Mouse (Mus musculus) lung, adult 2 months (tissue): ENCODE data around the gene Acot13.

Experiments
- CTCF ChIP-seq: fragments of 200-500 bp; IDR thresholded peaks from 2 replicates; pipeline ENCODE4 v1.5.1; 2011; ENCODE audit warnings: mild to moderate bottlenecking, low read length, control low read depth; ENCODE audit not compliant: insufficient read depth
- POLR2A ChIP-seq: fragments of 200-500 bp; IDR thresholded peaks from 2 replicates; pipeline ENCODE4 v1.6.1; 2011; ENCODE audit warnings: low read depth, mild to moderate bottlenecking, control low read depth, low read length, borderline replicate concordance; ENCODE audit errors: extremely low read depth

DNA sequence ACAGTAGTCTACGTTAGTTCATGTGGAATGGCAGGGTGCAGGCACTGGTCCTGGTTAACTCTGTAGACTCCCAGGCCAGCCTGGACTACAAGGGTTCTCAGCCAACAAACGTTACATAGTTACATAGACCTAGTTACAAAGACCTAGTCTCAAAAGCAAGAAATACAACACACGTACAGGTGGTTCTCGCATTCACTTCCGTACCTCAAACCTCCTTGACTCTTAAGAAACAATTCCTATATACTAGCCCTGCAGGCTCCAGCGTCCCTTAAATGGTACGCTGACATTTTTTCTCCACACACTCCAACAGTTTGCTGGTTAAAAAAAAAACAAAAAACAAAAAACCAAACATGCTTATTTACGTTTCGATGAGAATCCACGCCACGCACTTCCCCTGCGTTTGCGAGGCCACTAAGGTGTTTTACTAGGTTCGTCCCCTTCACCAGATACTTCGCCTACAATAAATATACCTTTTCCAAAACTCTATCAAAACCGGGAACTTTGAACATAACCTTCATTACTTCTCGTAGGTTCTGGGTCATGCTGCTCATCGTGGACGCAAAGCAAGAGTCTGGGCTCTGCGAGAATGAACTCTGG is 486 bp downstream of the Acot13 start:
- no peak for TF ChIP-seq CTCF
- TF ChIP-seq POLR2A, result no peak
